Mouse (Mus musculus) urinary bladder, postnatal 25 days (tissue): ENCODE measurements around the gene Ptger4.
"Not testable (repeated sequence)": the region's sequence is repeated elsewhere in the genome, so short reads cannot be mapped to it uniquely, and the experiment has no call there.

Experiments used
- DNase-seq: peaks from one replicate; pipeline ENCODE4 v3.0.0; 2022; ENCODE audit warnings: low spot score

Gene Ptger4

DNA sequence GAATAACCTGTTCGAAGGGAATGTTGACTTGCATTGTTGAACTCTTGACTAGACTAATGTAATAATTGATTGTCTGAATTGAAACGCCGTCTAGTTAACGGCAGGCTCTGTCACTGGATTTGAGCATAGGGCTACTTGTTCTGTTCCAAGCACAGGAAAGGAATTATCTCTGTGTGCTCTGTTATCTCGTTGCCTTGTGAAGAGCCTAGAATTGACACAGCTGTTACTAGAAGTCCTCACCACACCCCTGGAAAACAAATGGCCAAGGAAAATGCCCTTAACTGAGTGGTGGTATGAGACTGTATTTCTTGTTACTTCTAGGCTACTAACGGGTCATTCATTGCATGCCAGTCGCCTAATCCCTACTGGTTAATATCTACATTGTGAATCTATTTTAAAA, 5.9 kb downstream of the Ptger4 start:
- DNase-seq = no peak

DNA sequence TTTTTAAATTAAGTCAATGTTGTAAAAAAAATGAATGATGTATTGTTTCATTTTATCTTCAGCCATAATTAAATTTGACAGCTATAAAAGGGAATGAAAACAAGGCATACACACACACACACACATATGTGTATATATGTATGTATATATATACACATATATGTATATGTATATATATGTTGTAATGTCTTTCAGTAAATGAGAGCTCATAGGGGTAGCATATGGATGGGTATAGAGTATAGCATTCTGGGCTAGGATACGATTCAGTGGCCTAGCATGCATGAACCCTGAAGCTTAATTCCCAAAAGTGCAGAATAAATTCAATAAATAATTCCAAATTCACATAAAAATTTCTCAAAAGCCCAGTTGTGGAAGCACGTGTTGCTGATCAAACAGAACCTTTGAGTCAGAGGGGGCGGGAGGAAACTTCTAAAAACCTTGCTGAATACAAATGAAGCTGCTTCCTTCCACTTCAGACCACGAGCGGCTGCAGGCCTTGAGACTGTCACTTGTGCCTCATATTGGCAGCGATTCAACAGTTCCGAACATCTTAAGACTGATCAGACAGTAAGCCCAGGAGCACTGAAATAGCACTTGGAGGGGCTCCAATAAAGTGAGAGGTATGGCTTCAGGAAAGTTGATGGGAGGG, 6.9 kb downstream of the Ptger4 start:
- DNase-seq = no peak

GRCm38 (mm10) chr15:5236538-5236937, 7.4 kb downstream of the Ptger4 start:
- DNase-seq = peak; percentile 82

DNA sequence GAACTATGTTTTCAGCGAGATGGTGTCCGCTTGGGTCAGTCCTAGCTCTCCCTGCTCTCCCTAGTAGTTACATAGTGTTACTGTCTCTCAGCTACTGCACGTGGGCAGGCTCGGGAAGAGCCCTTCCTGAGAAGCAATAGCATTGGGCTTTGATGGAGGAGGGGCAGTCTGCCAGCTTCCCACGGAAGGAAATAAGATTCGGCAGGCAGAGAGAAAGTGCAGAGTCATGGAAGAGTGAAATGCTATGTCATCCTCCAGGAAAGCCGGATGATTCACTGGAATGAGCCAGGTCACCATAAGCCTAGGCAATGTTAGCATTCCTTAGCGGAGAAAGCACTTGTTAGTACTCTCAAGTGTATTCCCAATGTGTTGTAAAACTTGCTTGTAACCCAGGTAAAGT, 8.5 kb downstream of the Ptger4 start:
- DNase-seq = no peak

GRCm38 (mm10) chr15:5234659-5235058, 9.3 kb downstream of the Ptger4 start:
- DNase-seq = no peak

GRCm38 (mm10) chr15:5230746-5231145, 13.2 kb downstream of the Ptger4 start:
- not testable (repeated sequence) for DNase-seq

- DNase-seq = no peak
These were observed 23.5 kb downstream of the Ptger4 start for GRCm38 (mm10) chr15:5220491-5220890.

GRCm38 (mm10) chr15:5209116-5209515, 34.9 kb downstream of the Ptger4 start:
- no peak for DNase-seq

DNA sequence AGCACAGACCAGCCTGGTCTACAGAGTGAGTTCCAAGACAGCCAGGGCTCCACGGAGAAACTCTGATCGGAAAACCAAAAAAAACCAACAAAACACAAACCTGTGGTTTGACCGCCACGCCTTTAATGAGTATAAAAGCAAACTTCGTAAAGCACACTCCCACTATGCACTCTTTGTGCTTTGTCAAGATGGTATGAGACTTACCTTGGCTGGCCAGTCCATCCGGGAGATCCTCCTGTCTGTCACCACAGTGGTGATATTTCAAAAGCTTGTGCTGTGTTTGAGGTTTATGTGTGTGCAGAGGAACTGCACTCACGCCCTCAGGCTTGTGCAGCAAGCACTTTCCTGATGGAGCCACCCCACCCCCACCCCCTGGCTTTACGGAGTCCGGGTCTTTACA, 38.8 kb downstream of the Ptger4 start:
- DNase-seq = no peak

GRCm38 (mm10) chr15:5196691-5197090, 47.3 kb downstream of the Ptger4 start:
- DNase-seq = no peak

- DNase-seq = no peak
These were observed 47.9 kb downstream of the Ptger4 start for GRCm38 (mm10) chr15:5195987-5196514.

GRCm38 (mm10) chr15:5194931-5195330, 49.1 kb downstream of the Ptger4 start:
- no peak for DNase-seq

GRCm38 (mm10) chr15:5194446-5194845, 49.5 kb downstream of the Ptger4 start:
- no peak for DNase-seq

- no peak for DNase-seq
These were observed 50.2 kb downstream of the Ptger4 start for GRCm38 (mm10) chr15:5193833-5194232.

DNA sequence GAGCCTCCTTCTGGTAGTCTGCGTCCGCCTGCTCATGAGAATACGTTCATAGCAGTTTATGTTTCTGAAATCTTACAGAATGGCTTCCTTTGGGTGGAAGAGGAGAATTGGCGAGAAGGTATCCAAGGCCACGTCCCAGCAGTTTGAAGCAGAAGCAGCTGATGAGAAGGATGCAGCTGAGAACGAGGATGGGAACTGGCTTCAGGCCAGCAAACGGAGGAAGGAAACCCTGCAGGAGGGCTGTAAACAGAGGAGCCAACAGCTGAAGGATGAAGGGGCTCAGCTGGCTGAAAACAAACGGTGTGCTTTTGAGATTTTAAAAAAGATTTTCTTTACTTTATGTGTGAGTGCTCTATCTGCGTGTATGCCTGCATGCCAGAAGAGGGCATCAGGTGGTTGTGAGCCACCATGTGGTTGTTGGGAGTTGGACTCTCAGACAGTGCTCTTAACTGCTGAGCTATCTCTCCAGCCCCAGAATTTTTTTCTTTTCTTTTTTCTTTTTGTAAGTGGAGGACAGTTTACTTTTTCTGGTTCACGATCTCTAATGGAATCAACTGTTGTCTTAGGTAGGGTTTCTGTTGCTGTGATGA, 54.4 kb downstream of the Ptger4 start:
- DNase-seq = no peak

DNA sequence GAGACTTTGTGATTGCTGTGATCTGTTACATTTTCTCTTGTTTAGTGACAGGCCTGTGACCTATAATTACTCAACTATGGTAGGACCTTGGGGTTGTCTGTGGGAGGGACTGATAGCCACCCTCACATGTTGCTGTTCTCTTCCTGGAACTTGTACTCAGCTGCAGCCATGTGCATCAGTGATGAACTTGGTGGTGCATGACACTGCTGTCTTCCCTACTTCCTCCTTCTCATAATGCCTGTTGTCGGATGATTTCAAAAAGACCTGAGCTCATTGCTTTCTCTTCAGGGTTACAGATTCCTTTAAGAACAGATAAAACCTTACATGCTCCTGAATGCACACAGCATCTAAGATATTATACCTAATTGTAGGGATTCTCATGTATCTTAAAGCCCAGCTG, 56.0 kb downstream of the Ptger4 start:
- no peak for DNase-seq

DNA sequence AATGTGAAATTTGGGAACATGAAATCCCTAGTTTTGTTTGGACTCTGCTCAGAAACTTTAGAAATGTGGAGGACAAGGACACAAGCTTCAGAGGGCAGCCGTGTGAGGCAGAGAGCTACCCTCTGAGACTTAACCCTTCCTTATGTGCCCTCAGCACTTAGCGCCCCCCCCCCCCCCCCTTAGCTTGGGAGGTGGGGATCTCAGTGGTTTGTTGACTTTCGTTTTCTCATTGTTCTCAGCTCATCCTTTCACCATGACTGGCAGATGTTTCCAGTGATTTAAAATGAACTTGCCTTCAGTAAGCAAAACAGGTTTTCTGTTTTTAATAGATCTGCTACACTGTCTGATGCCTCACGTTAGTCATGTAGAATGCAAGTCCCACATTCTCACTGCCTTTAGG, 56.9 kb downstream of the Ptger4 start:
- DNase-seq = no peak

DNA sequence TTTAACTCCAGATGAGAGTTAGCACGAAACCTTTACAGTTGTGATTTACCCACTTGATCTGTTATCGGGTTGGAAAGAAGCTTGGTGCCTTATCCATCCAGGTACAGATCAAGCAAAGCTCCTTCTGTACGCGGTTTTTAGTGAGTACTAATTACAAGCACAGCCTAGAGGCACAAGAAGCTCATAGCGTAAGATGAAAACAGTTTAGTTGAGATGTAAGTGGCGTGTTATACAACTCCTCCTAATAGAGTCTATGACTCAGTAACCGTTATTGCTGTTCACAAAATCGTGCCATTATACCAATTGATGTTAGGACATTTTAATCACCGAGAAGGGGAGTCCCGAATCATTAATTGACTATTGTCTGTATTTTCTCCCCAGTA, 57.7 kb downstream of the Ptger4 start:
- DNase-seq = no peak

- peak; percentile 67 for DNase-seq
These were observed 58.4 kb downstream of the Ptger4 start, which contains the start of gene Ttc33 for GRCm38 (mm10) chr15:5185366-5186292. Ttc33 (plus strand) TSS chr15:5185525.

- DNase-seq = no peak
These were observed 59.2 kb downstream of the Ptger4 start for GRCm38 (mm10) chr15:5184668-5185330.

GRCm38 (mm10) chr15:5173217-5173820, 70.7 kb downstream of the Ptger4 start:
- DNase-seq = no peak
